Mouse (Mus musculus) heart, embryonic 12.5 days (tissue): ENCODE data around the gene Creld2. TPM values are rescaled to one million over a fixed set of nuclear protein-coding genes. Genes with fewer than 3 reads are reported as not detected.
A peak's percentile ranks its signal among the peaks of the same experiment; 100 is the strongest.
"Not testable (repeated sequence)": the region's sequence is repeated elsewhere in the genome, so short reads cannot be mapped to it uniquely, and the experiment has no call there.

Experiments used
- ATAC-seq: fragments of 200-750 bp; cut with Nextera tagmentation; 2 replicates; pipeline ENCODE4 v1.8.0; 2017; ENCODE audit warnings: moderate TSS enrichment, moderate library complexity; ENCODE audit not compliant: insufficient number of reproducible peaks, low FRiP score
- H3K27ac ChIP-seq: fragments of 300-500 bp; sonication (generic); 2 replicates; pipeline ENCODE4 v1.5.1; 2016; ENCODE audit warnings: mild to moderate bottlenecking, moderate library complexity; ENCODE audit not compliant: poor library complexity, severe bottlenecking
- H3K27me3 ChIP-seq: fragments of 300-500 bp; sonication (generic); replicated peaks from 2 replicates; pipeline ENCODE4 v1.6.1; 2016; ENCODE audit warnings: mild to moderate bottlenecking, moderate library complexity
- H3K36me3 ChIP-seq: fragments of 300-500 bp; sonication (generic); 2 replicates; pipeline ENCODE4 v1.6.1; 2016; ENCODE audit warnings: mild to moderate bottlenecking, moderate library complexity
- H3K4me1 ChIP-seq: fragments of 300-500 bp; sonication (generic); replicated peaks from 2 replicates; pipeline ENCODE4 v1.6.1; 2016; ENCODE audit warnings: mild to moderate bottlenecking
- H3K4me2 ChIP-seq: fragments of 300-500 bp; sonication (generic); 2 replicates; pipeline ENCODE4 v1.6.1; 2016; ENCODE audit warnings: mild to moderate bottlenecking, moderate library complexity
- H3K4me3 ChIP-seq: fragments of 300-500 bp; sonication (generic); 2 replicates; pipeline ENCODE4 v1.5.1; 2016; ENCODE audit warnings: mild to moderate bottlenecking
- H3K9ac ChIP-seq: fragments of 300-500 bp; sonication (generic); 2 replicates; pipeline ENCODE4 v1.6.1; 2016; ENCODE audit warnings: mild to moderate bottlenecking, moderate library complexity
- H3K9me3 ChIP-seq: fragments of 300-500 bp; sonication (generic); replicated peaks from 2 replicates; pipeline ENCODE4 v1.6.1; 2016; ENCODE audit warnings: mild to moderate bottlenecking, moderate library complexity
- WGBS: fragments of 180-500 bp; shearing (Covaris S2); methylation state at CpG from one replicate; pipeline ENCODE4 v1.1.7; 2016; 5-methylcytosine and 5-hydroxymethylcytosine counted together
- polyA plus RNA-seq: library from polyadenylated mRNA; unstranded; fragments of >200 nt; fragmentation: Nextera tagmentation; extraction: Ambion mirVana; gene quantifications from 2 replicates; pipeline ENCODE4 v1.2.1, GENCODE M21; 2016

Gene Creld2
- polyA plus RNA-seq, 1 experiment from 2014 or later: 66.4 TPM

DNA sequence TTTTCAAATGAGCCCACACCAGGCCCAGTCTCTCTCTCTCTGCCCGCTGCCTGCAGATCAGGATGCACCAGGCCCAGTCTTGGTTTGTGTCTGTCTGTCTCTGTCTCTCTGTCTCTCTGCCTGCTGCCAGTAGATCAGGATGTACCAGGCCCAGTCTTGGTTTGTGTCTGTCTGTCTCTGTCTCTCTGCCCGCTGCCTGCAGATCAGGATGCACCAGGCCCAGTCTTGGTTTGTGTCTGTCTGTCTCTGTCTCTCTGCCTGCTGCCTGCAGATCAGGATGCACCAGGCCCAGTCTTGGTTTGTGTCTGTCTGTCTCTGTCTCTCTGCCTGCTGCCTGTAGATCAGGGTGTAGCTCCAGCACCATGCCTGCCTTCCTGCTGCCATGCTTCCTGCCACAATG lies 5.6 kb upstream of the Creld2 start:
- not testable (repeated sequence) for H3K9me3 ChIP-seq, H3K27ac ChIP-seq, H3K4me3 ChIP-seq, H3K27me3 ChIP-seq, H3K9ac ChIP-seq, ATAC-seq, H3K4me2 ChIP-seq, H3K4me1 ChIP-seq
- peaks cover 64% of the 10 kb centered on the region for H3K36me3 ChIP-seq
- 100% methylated on average over 2 of the region's 2 CpGs for WGBS

GRCm38 (mm10) chr15:88814411-88815047 lies 4.9 kb upstream of the Creld2 start:
- WGBS: 93% methylated on average over 11 of the region's 11 CpGs
- H3K4me2 ChIP-seq: no peak overlapping the region
- H3K27me3 ChIP-seq: no peaks in the 10 kb centered on the region
- no peak for ATAC-seq
- no peak overlapping the region for H3K9ac ChIP-seq
- no peaks in the 10 kb centered on the region for H3K9me3 ChIP-seq
- peaks cover 5% of the 10 kb centered on the region; the same call in 1 of the 2 replicates for H3K4me1 ChIP-seq
- no peak overlapping the region for H3K27ac ChIP-seq
- H3K36me3 ChIP-seq: peaks cover 57% of the 10 kb centered on the region
- H3K4me3 ChIP-seq: no peak overlapping the region

- 85% methylated on average over 6 of the region's 6 CpGs for WGBS
- Histone ChIP-seq H3K4me3 (no peak overlapping the region), H3K4me1 (peaks cover 9% of the 10 kb centered on the region), H3K27me3 (no peaks in the 10 kb centered on the region), H3K9me3 (no peaks in the 10 kb centered on the region), H3K36me3 (peaks cover 56% of the 10 kb centered on the region), H3K27ac (no peak overlapping the region), H3K9ac (no peak overlapping the region), H3K4me2 (no peak overlapping the region)
- no peak for ATAC-seq
Measured at GRCm38 (mm10) chr15:88815196-88815700, 4.2 kb upstream of the Creld2 start.

GRCm38 (mm10) chr15:88819906-88820303 lies 459 bp downstream of the Creld2 start:
- peaks cover 21% of the 10 kb centered on the region for H3K4me1 ChIP-seq
- peak overlapping the region; percentile 92 for H3K9ac ChIP-seq
- 1% methylated on average over 23 of the region's 23 CpGs for WGBS
- H3K27me3 ChIP-seq: no peaks in the 10 kb centered on the region
- H3K9me3 ChIP-seq: no peaks in the 10 kb centered on the region
- ATAC-seq: no peak
- H3K27ac ChIP-seq: no peak overlapping the region
- peak overlapping the region; percentile 95 for H3K4me2 ChIP-seq
- peak overlapping the region; percentile 97 for H3K4me3 ChIP-seq
- peaks cover 54% of the 10 kb centered on the region for H3K36me3 ChIP-seq

DNA sequence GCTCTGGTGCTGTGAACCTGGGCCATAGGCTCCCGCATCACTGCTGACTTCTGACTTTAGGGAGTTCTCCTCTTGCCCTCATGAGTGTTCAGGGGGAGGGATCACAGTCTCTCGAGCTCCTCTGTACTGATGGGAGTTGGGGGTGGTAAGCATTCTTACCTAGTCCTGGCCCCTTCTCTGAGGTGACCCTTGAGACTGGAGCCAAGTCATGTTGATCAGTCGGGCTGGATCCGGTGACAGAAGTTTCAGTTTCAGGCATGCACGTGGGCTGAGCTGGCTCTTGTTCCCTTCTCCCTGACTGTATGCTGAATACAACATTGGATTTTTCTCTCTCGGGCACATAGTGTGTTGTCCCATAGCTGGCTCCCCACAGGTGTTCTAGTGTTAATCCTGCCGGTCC lies 2.0 kb downstream of the Creld2 start:
- WGBS: 84% methylated on average over 7 of the region's 7 CpGs
- H3K4me3 ChIP-seq: no peak overlapping the region
- no peak overlapping the region for H3K27ac ChIP-seq
- no peaks in the 10 kb centered on the region for H3K27me3 ChIP-seq
- no peak overlapping the region for H3K4me2 ChIP-seq
- no peak for ATAC-seq
- H3K9me3 ChIP-seq: no peaks in the 10 kb centered on the region
- H3K36me3 ChIP-seq: peaks cover 54% of the 10 kb centered on the region
- no peak overlapping the region for H3K9ac ChIP-seq
- peaks cover 21% of the 10 kb centered on the region for H3K4me1 ChIP-seq

DNA sequence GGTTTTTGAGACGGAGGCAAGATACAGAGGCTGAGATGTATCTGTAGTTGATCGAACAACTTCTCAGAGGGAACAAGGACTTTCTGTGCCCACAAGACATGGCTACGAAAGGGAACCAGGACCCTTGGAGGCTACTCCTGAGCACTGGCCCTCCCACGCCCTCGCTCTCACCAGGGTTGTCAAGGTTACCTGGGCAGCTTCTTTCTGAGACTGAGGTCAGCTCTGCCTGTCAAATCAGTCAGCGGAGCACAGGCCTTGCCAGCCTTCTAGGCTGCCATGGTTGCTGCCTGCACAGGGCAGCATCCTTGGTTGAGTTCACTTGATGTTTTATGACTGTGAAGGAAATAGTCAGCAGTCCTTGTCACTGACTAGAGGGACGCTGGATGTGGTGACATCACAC lies 3.1 kb downstream of the Creld2 start:
- no peak overlapping the region for H3K4me3 ChIP-seq
- H3K4me1 ChIP-seq: peaks cover 21% of the 10 kb centered on the region
- no peaks in the 10 kb centered on the region for H3K27me3 ChIP-seq
- H3K9ac ChIP-seq: no peak overlapping the region
- WGBS: 90% methylated on average over 7 of the region's 7 CpGs
- no peak overlapping the region for H3K4me2 ChIP-seq
- no peaks in the 10 kb centered on the region for H3K9me3 ChIP-seq
- H3K27ac ChIP-seq: no peak overlapping the region
- peaks cover 48% of the 10 kb centered on the region for H3K36me3 ChIP-seq
- ATAC-seq: no peak

GRCm38 (mm10) chr15:88823376-88823775 lies 3.9 kb downstream of the Creld2 start:
- no peak for ATAC-seq
- H3K9ac ChIP-seq: no peak overlapping the region
- peaks cover 19% of the 10 kb centered on the region for H3K4me1 ChIP-seq
- H3K4me3 ChIP-seq: no peak overlapping the region
- no peaks in the 10 kb centered on the region for H3K27me3 ChIP-seq
- H3K4me2 ChIP-seq: no peak overlapping the region
- H3K27ac ChIP-seq: no peak overlapping the region
- H3K9me3 ChIP-seq: no peaks in the 10 kb centered on the region
- H3K36me3 ChIP-seq: peaks cover 48% of the 10 kb centered on the region
- WGBS: 87% methylated on average over 5 of the region's 5 CpGs

GRCm38 (mm10) chr15:88827466-88827865 lies 8.0 kb downstream of the Creld2 start:
- 83% methylated on average over 6 of the region's 6 CpGs for WGBS
- peaks cover 36% of the 10 kb centered on the region for H3K4me1 ChIP-seq
- no peak overlapping the region for H3K9ac ChIP-seq
- peaks cover 38% of the 10 kb centered on the region for H3K36me3 ChIP-seq
- H3K4me2 ChIP-seq: no peak overlapping the region
- no peaks in the 10 kb centered on the region for H3K9me3 ChIP-seq
- H3K4me3 ChIP-seq: no peak overlapping the region
- H3K27ac ChIP-seq: no peak overlapping the region
- no peaks in the 10 kb centered on the region for H3K27me3 ChIP-seq
- no peak for ATAC-seq

- no peak overlapping the region for H3K27ac ChIP-seq
- no peaks in the 10 kb centered on the region for H3K27me3 ChIP-seq
- peaks cover 41% of the 10 kb centered on the region for H3K4me1 ChIP-seq
- no peak overlapping the region for H3K4me2 ChIP-seq
- no peak overlapping the region for H3K9ac ChIP-seq
- H3K9me3 ChIP-seq: no peaks in the 10 kb centered on the region
- peaks cover 31% of the 10 kb centered on the region for H3K36me3 ChIP-seq
- H3K4me3 ChIP-seq: no peak overlapping the region
- peak; percentile 45; the same call in 1 of the 2 replicates for ATAC-seq
- 25% methylated on average over 9 of the region's 9 CpGs for WGBS
Measured at GRCm38 (mm10) chr15:88827991-88828799, 8.7 kb downstream of the Creld2 start.

GRCm38 (mm10) chr15:88828800-88829705 lies 9.6 kb downstream of the Creld2 start:
- Histone ChIP-seq H3K4me1 (peaks cover 41% of the 10 kb centered on the region), H3K9ac (no peak overlapping the region), H3K4me2 (no peak overlapping the region), H3K4me3 (no peak overlapping the region), H3K9me3 (no peaks in the 10 kb centered on the region), H3K27ac (no peak overlapping the region), H3K27me3 (no peaks in the 10 kb centered on the region), H3K36me3 (peaks cover 22% of the 10 kb centered on the region)
- peak; percentile 81 for ATAC-seq
- 44% methylated on average over 17 of the region's 17 CpGs for WGBS
